Mouse (Mus musculus) small intestine, adult 2 months (tissue): ENCODE data around the gene Btbd1.

ENCODE experiments used
- CTCF ChIP-seq: fragments of 200-500 bp; IDR thresholded peaks from 2 replicates; pipeline ENCODE4 v1.5.1; 2012; ENCODE audit warnings: low read depth, mild to moderate bottlenecking, control low read depth, inconsistent platforms, low read length, moderate library complexity, mixed read lengths; ENCODE audit not compliant: insufficient replicate concordance, insufficient read length; ENCODE audit errors: extremely low read depth
- POLR2A ChIP-seq: fragments of 200-500 bp; IDR thresholded peaks from 2 replicates; pipeline ENCODE4 v1.6.1; 2012; ENCODE audit warnings: low read depth, mild to moderate bottlenecking, control low read depth, inconsistent platforms, low read length, moderate library complexity

DNA sequence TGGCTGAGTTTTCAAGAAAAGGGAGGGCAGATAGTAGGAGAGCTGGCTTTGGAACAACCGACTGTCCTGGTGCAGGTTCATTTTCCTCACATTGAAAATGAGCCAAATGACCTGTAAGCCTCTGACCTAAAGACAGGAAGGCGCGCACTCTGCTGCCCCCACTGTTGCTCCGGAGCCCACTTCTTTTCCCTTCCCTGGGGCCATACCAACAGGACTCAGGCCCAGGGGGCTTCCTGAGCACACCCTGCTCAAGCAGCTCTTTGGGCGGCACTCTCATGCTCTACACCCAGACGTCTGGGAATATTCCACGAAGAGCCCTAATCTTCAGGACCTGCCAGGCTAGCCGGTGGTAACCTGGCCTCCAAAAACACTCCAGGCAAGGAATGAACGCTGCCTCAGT, 29.0 kb upstream of the Btbd1 start:
- TF ChIP-seq CTCF (no peak), POLR2A (no peak)
